Mouse (Mus musculus): ENCODE measurements at regions not wholly inside any gene's neighbourhood (a gene's known extent, or its start where the extent isn't known, plus 50 kb on each side); places are given as distances from the start of the nearest gene placed in this dataset.

- TF ChIP-seq CTCF (IDR thresholded peaks at IDR 0.05), result no peak
- TF ChIP-seq EP300 (IDR thresholded peaks at IDR 0.05), result peak; percentile 78; the same call in 1 of the 2 replicates
Measured at GRCm38 (mm10) chr11:31821479-31822411, 50.3 kb upstream of the Cpeb4 start.

Data from lung, postnatal 0 days (tissue).